Mouse (Mus musculus) limb, embryonic 11.5 days (tissue): ENCODE data around the gene Ifitm5. TPM values are rescaled to one million over a fixed set of nuclear protein-coding genes. Genes with fewer than 3 reads are reported as not detected.

Experiments
- ATAC-seq: fragments of 200-750 bp; cut with Nextera tagmentation; 2 replicates; pipeline ENCODE4 v1.8.0; 2017; ENCODE audit warnings: low read depth; ENCODE audit not compliant: insufficient number of reproducible peaks, low FRiP score, low TSS enrichment
- DNase-seq: peaks from one replicate; pipeline ENCODE4 v3.0.0-alpha.2; 2015; ENCODE audit warnings: low spot score
- H3K27ac ChIP-seq: fragments of 300-500 bp; sonication (generic); replicated peaks from 2 replicates; pipeline ENCODE4 v1.5.1; 2014; ENCODE audit warnings: low read depth, mild to moderate bottlenecking, low read length
- H3K27me3 ChIP-seq: fragments of 300-500 bp; sonication (generic); 2 replicates; pipeline ENCODE4 v1.6.1; 2014; ENCODE audit warnings: mild to moderate bottlenecking, low read length, mixed read lengths; ENCODE audit not compliant: control insufficient read depth, insufficient read depth
- H3K36me3 ChIP-seq: fragments of 300-500 bp; sonication (generic); 2 replicates; pipeline ENCODE4 v1.6.1; 2014; ENCODE audit warnings: mild to moderate bottlenecking, low read length, moderate library complexity, mixed read lengths; ENCODE audit not compliant: control insufficient read depth, insufficient read depth
- H3K4me1 ChIP-seq: fragments of 300-500 bp; sonication (generic); 2 replicates; pipeline ENCODE4 v1.6.1; 2014; ENCODE audit warnings: low read length, mixed read lengths; ENCODE audit not compliant: control insufficient read depth, insufficient read depth
- H3K4me2 ChIP-seq: fragments of 300-500 bp; sonication (generic); 2 replicates; pipeline ENCODE4 v1.6.1; 2014; ENCODE audit warnings: low read depth, mild to moderate bottlenecking, moderate library complexity; ENCODE audit not compliant: severe bottlenecking
- H3K4me3 ChIP-seq: fragments of 300-500 bp; sonication (generic); 2 replicates; pipeline ENCODE4 v1.5.1; 2014; ENCODE audit warnings: low read depth, low read length
- H3K9ac ChIP-seq: fragments of 300-500 bp; sonication (generic); 2 replicates; pipeline ENCODE4 v1.6.1; 2014; ENCODE audit warnings: mild to moderate bottlenecking, low read length
- H3K9me3 ChIP-seq: fragments of 300-500 bp; sonication (generic); 2 replicates; pipeline ENCODE4 v1.6.1; 2016; ENCODE audit warnings: low read length; ENCODE audit not compliant: control insufficient read depth
- WGBS: fragments of 180-500 bp; shearing (Covaris S2); extraction: QIAGEN DNeasy Blood & Tissue Kit; methylation state at CpG from one replicate; pipeline ENCODE4 v1.1.7; 2014; 5-methylcytosine and 5-hydroxymethylcytosine counted together
- polyA plus RNA-seq: library from polyadenylated mRNA; unstranded; fragments of >200 nt; fragmentation: Nextera tagmentation; extraction: Ambion mirVana; gene quantifications from 2 replicates; pipeline ENCODE4 v1.2.1, GENCODE M21; 2014

Gene Ifitm5
- polyA plus RNA-seq, 1 experiment from 2014 or later, result 1.9 TPM

- no peak; the same call in none of the 2 replicates for ATAC-seq
- peak overlapping the region; percentile 90; the same call in 1 of the 2 replicates for H3K4me2 ChIP-seq
- H3K9ac ChIP-seq, result peak overlapping the region; percentile 5; the same call in 1 of the 2 replicates
Measured at GRCm38 (mm10) chr7:140956556-140956869, 6.4 kb upstream of the Ifitm5 start.

GRCm38 (mm10) chr7:140955758-140956555 lies 5.9 kb upstream of the Ifitm5 start, which contains the start of the genes Gm45717 and Ifitm2:
Gene Gm45717 (minus strand): TSS chr7:140955937.
Gene Ifitm2 (minus strand): TSS chr7:140955987.
- peak; percentile 88 for ATAC-seq
- Histone ChIP-seq H3K9me3 (no peaks in the 10 kb centered on the region), H3K27me3 (no peaks in the 10 kb centered on the region), H3K27ac (peak within 1 kb of the TSS; percentile 85), H3K9ac (peak within 1 kb of the TSS; percentile 70), H3K4me3 (peak within 1 kb of the TSS; percentile 52), H3K36me3 (peaks cover 4% of the 10 kb centered on the region), H3K4me1 (peaks cover 39% of the 10 kb centered on the region), H3K4me2 (peak within 1 kb of the TSS; percentile 90)
- DNase-seq, result peak; percentile 78
- WGBS, result 5% methylated on average over 11 of the region's 11 CpGs

More at GRCm38 (mm10) chr7:140956556-140956869, 6.4 kb upstream of the Ifitm5 start:
- H3K27me3 ChIP-seq, result no peaks in the 10 kb centered on the region
- H3K27ac ChIP-seq, result peak overlapping the region; percentile 85
- H3K36me3 ChIP-seq, result peaks cover 4% of the 10 kb centered on the region
- no peak for DNase-seq
- WGBS, result 30% methylated on average over 6 of the region's 6 CpGs
- peaks cover 33% of the 10 kb centered on the region for H3K4me1 ChIP-seq
- H3K4me3 ChIP-seq, result peak overlapping the region; percentile 52; the same call in 1 of the 2 replicates
- H3K9me3 ChIP-seq, result no peaks in the 10 kb centered on the region

- ATAC-seq (peak; percentile 37), DNase-seq (peak; percentile 56)
- Histone ChIP-seq H3K9me3 (no peaks in the 10 kb centered on the region), H3K4me3 (peak overlapping the region; percentile 52), H3K4me2 (peak overlapping the region; percentile 90), H3K36me3 (peaks cover 4% of the 10 kb centered on the region), H3K4me1 (peaks cover 45% of the 10 kb centered on the region), H3K27me3 (no peaks in the 10 kb centered on the region), H3K9ac (peak overlapping the region; percentile 70), H3K27ac (peak overlapping the region; percentile 85)
- 3% methylated on average over 17 of the region's 17 CpGs for WGBS
Measured at GRCm38 (mm10) chr7:140955342-140955741, 5.3 kb upstream of the Ifitm5 start.

- 6% methylated on average over 9 of the region's 9 CpGs for WGBS
Measured at GRCm38 (mm10) chr7:140954733-140955071, 4.6 kb upstream of the Ifitm5 start.

GRCm38 (mm10) chr7:140953800-140954732 lies 4.0 kb upstream of the Ifitm5 start:
- no peaks in the 10 kb centered on the region for H3K9me3 ChIP-seq
- WGBS, result 63% methylated on average over 15 of the region's 15 CpGs
- H3K4me2 ChIP-seq, result peak overlapping the region; percentile 90
- H3K4me1 ChIP-seq, result peaks cover 45% of the 10 kb centered on the region
- no peak overlapping the region for H3K27ac ChIP-seq
- DNase-seq, result no peak
- H3K9ac ChIP-seq, result peak overlapping the region; percentile 70
- no peak for ATAC-seq
- H3K27me3 ChIP-seq, result no peaks in the 10 kb centered on the region
- peaks cover 4% of the 10 kb centered on the region for H3K36me3 ChIP-seq
- peak overlapping the region; percentile 52 for H3K4me3 ChIP-seq

More at GRCm38 (mm10) chr7:140954733-140955071, 4.6 kb upstream of the Ifitm5 start:
- ATAC-seq, result no peak
- DNase-seq, result no peak
- Histone ChIP-seq H3K4me2 (peak overlapping the region; percentile 90), H3K36me3 (peaks cover 4% of the 10 kb centered on the region), H3K4me3 (peak overlapping the region; percentile 52), H3K4me1 (peaks cover 49% of the 10 kb centered on the region), H3K27ac (no peak overlapping the region), H3K27me3 (no peaks in the 10 kb centered on the region), H3K9me3 (no peaks in the 10 kb centered on the region), H3K9ac (peak overlapping the region; percentile 70)

- Histone ChIP-seq H3K27ac (no peak overlapping the region), H3K36me3 (peaks cover 7% of the 10 kb centered on the region), H3K9me3 (no peaks in the 10 kb centered on the region), H3K27me3 (no peaks in the 10 kb centered on the region), H3K9ac (no peak overlapping the region), H3K4me3 (no peak overlapping the region), H3K4me1 (peaks cover 45% of the 10 kb centered on the region), H3K4me2 (no peak overlapping the region)
- ATAC-seq (no peak), DNase-seq (no peak)
- WGBS, result 81% methylated on average over 11 of the region's 11 CpGs
Measured at GRCm38 (mm10) chr7:140953133-140953532, 3.0 kb upstream of the Ifitm5 start.

- ATAC-seq (no peak), DNase-seq (no peak)
- H3K27ac ChIP-seq, result no peak overlapping the region
- no peaks in the 10 kb centered on the region for H3K9me3 ChIP-seq
- no peak overlapping the region for H3K9ac ChIP-seq
- H3K4me2 ChIP-seq, result no peak overlapping the region
- no peaks in the 10 kb centered on the region for H3K27me3 ChIP-seq
- H3K4me1 ChIP-seq, result peaks cover 45% of the 10 kb centered on the region
- H3K4me3 ChIP-seq, result no peak overlapping the region
- 77% methylated on average over 7 of the region's 7 CpGs for WGBS
- H3K36me3 ChIP-seq, result peaks cover 13% of the 10 kb centered on the region
Measured at GRCm38 (mm10) chr7:140952441-140952840, 2.4 kb upstream of the Ifitm5 start.

- Histone ChIP-seq H3K9ac (no peak overlapping the region), H3K27ac (no peak overlapping the region), H3K4me1 (peaks cover 43% of the 10 kb centered on the region)
Measured at GRCm38 (mm10) chr7:140951765-140952164, 1.7 kb upstream of the Ifitm5 start.

More at GRCm38 (mm10) chr7:140951765-140952164, 1.7 kb upstream of the Ifitm5 start:
- Histone ChIP-seq H3K9me3 (no peaks in the 10 kb centered on the region), H3K4me2 (no peak overlapping the region), H3K4me3 (no peak overlapping the region), H3K27me3 (no peaks in the 10 kb centered on the region), H3K36me3 (peaks cover 16% of the 10 kb centered on the region)
- WGBS, result 66% methylated on average over 6 of the region's 6 CpGs
- DNase-seq (no peak), ATAC-seq (no peak)
